Mouse (Mus musculus): Measurements from ENCODE around the gene Vapa.
"Not testable (repeated sequence)": the region's sequence is repeated elsewhere in the genome, so short reads cannot be mapped to it uniquely, and the experiment has no call there.

Vapa gene

DNA sequence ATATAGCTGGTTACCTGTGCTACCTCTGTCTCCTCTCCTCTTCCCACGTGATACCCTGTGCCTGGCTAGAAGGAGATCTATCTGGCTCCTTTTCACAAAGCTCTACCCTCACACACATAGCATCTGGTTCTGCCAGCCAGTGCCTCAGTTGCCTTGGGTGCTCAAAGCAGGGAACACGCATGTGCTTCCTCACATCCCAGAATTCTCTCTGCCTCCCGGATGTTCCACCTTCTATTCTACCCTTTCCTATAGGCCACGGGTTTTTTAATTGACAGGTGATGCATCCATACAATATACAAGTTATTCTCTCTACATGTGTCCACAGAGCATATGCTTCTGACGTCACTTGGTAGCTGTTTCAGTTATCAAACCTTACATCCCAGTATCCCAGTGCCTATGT is 49.2 kb downstream of the Vapa start:
- DNase-seq (ENCODE audit: low read depth, low spot score) = peak; percentile 37

DNA sequence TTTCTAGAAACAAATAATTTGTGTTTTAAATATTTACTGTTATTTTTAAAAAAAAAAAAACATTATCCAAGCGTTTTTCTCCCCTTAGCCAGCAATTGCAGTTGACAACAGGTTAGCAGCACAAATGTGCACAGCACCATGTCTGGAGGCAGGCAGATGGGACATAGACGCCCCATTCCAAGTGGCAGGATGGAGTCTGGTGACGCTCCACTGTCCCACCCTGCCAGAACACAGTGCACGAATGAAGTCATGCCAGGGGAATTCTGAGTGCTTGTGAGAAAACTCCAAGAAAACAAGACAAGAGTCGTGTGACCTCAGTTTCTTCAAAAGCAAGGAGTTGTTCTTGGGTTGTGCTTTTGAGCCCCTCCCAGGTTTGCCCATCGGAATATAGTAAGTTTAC is 50.0 kb downstream of the Vapa start:
- no peak for DNase-seq (ENCODE audit: low read depth, low spot score)

DNA sequence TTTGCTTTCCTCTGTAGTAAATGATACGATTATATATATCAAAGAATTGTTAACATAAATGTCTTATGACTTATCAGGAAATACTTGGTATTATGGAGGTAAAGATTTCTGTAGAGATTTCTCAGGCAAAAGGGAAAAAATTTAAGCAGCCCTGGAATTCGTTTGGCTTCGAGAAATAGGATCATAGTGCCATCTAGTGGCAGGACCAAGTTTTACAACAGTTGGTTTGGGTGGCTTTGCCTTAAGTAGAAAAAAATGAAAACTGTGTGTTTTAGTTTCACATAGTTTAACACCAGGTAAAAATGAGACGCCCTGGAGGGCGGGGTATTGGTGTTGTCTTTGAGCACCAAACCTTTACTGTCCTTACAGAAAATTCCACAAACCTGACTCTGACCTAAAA is 50.6 kb downstream of the Vapa start:
- DNase-seq (ENCODE audit: low read depth, low spot score) = peak; percentile 76

DNA sequence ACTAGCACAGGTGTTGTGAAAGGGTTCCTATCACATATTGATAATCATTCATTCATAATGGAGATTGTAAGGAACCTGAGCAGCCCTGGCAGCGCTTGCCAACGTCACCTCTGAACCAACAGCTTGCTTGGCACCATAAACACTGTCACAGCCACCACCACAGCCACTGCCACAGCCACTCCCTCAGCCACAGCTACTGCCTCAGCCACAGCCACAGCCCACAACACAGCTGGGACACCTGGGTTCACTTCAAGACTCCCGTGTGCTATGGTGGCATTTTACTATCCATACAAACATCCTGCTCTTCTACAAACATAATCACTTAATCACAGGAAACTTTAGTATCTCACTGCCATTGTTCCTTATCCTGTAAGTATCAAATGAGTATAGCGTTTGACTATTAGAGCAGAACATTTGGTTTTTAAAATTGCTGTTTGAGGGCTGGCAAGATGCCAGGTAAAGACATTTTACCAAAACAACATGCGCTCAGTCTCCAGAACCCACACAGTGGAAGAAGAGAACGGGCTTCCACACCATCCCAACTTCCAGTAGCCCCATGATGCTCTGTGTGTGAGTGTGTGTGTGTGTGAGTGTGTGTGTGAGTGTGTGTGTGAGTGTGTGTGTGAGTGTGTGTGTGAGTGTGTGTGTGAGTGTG is 51.9 kb downstream of the Vapa start:
- no peak for DNase-seq (ENCODE audit: low read depth, low spot score)

DNA sequence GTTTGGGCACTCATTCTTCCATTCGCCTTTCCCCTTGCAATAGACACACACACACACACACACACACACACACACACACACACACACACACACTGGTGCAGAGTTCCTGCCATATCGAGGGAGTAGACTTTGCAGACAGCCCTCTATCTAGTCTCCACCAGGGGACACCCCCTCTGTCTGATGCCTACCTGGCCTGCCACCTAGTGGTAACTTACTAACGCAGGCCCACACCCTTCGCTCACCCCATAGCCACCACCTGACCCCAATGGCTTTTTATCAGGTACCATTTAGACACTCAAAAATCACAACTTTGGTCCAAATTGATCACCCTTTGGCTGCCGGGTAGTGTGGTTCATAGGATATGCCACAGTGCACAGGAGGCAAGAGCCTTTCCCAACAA is 54.1 kb downstream of the Vapa start:
- DNase-seq (ENCODE audit: low read depth, low spot score) = peak; percentile 87

DNA sequence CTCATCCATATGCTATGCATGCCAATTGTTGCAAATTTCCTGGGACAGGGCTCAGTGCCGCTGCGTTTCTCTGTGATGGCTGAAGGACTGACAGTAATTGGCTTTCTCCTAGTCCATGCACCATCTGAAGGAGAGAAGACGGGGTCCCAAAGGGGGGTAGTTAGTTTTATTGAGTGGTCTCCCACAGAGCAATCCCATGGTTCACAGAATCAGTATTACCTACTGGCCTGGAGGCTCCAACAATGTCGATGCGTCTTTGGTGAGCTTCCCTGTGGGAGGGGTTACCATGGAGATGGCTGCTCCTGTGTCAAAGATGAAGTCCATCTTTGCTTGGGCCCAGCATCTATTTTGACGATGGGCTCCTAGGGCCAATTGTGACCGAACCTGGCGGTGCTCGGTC is 54.6 kb downstream of the Vapa start:
- peak; percentile 66 for DNase-seq (ENCODE audit: low read depth, low spot score)

DNA sequence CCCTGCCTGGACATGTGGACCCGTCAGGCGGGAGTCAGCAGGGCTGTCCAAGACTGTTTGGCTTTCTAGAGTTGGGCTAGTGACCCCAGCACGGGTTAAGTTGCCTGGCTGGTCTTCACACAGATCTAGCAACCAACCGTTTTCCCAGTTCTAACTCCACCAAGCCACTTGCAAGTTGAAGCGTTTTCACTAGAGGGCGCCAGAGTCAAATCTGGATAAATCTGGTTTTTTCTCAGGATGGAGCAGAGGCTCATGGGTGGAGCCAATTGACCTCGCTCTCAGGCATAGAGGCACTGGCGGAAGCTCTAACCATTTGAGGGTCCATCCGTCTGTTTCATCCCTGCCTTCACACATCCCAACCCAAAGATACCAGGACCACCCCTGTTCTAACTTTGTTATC is 55.1 kb downstream of the Vapa start:
- DNase-seq (ENCODE audit: low read depth, low spot score) = peak; percentile 94

DNA sequence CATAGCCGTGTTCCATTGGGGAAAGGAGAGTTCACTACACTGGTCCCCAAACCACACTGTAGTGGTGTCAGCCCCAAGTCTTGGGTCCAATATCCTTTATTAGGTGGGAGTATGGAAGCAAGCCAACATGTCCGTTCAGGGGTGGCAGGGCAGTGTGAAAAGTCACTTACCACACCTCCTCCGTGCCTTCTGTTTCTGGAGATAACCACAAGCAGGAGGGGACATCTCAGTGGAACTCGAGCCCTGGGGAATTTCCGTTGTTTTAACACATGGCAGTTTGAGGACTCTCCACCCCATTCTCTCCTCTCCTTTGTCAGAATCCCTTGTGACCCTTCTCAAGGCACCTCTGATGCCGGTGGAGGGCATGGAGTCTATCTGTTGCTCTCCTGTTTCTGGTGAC is 56.1 kb downstream of the Vapa start:
- DNase-seq (ENCODE audit: low read depth, low spot score) = no peak

DNA sequence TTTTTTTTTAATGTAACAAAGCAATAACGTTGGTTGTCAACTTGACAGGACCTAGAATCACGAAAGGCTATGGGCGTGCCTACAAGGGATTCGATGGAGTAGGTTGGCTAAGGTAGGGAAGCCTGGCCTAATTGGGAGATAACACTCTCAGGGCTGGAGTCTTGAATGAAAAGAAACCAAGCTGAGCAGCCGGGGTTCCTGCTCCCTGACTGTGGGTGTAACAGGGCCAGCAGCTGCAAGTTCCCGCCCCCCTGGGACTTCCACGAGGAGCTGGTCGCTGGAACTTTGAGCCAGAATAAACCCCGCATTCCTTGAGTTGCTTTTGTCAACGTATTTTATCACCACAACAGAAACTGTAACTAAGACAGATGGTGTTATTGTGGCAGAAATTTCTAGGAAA is 56.6 kb downstream of the Vapa start:
- DNase-seq (ENCODE audit: low read depth, low spot score) = no peak

DNA sequence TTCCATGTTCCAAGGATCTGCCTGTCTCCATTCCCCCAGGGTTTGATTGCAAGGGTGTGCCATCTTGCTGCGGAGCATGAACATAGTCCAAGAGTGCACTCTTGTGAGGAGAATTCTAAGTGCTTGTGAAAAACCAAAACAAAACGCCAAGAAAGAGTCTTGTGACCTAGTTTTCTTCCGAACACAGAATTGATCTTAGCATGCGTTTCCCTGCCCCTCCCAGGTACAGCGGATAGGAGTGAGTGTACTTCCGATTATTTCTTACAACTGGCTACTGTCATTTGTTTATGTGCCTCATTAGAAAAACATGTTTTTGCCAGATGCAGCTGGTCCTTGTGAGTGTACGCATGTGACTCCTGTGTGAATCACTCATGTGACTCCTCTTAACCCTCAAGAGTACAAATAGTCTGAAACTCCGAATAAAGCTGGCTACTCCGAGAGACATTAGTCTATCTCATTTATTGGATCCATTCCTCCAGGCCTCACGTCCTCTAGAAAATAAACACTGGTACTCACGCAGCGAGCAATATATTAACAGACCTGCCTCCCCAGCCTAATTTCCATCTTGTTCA is 60.8 kb downstream of the Vapa start:
- no peak for DNase-seq (ENCODE audit: low read depth, low spot score)

DNA sequence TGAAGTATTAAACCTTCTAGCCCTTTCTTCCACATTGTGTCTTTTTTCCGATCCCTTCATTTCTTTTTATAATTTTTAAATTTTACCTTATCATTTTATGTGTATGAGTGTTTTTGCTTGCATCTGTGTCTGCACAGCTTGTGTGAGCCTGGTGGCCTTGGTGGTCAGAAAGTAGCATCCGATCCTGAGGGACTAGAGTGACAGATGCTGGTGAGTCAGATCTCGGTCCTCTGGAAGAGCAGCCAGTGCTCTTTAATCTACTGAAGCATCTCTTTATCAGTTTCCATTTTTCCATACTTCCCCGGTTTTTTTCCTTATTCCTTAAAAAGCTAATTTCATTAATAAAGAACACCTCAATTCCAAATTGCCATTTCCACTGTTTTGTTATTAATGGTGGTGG is 63.0 kb downstream of the Vapa start:
- no peak for DNase-seq (ENCODE audit: low read depth, low spot score)

DNA sequence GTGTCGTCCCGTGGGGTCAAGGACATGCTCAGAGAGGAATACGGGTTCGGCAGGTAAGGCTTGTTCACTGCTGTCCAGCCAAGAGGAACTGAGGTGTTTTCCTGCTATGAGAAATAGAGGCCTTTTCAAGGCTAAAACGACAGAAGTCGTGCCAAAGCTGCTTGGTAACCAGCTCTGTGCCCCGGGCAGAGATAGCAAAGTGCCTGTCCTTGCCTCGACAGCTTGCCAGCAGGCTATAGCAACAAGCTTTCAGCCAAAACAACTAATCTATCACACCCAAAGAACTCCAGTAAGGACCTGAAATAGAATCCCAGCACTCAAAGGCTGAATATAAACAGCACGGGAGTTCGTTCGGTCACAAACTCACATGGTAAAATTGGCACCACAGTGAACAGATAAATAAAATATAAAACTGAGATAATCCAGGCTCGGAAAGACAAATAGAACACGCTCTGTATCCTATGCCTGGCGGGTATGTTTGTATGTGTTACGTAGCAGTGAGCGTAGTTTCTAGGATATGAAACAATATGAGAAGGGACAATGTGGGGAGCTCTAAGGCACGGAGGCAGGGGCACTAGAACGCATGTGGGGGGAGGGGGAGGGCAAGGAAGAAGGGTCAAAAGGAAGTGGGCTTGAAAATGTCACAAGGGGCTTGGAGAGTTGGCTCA is 64.5 kb downstream of the Vapa start:
- DNase-seq (ENCODE audit: low read depth, low spot score) = no peak

DNA sequence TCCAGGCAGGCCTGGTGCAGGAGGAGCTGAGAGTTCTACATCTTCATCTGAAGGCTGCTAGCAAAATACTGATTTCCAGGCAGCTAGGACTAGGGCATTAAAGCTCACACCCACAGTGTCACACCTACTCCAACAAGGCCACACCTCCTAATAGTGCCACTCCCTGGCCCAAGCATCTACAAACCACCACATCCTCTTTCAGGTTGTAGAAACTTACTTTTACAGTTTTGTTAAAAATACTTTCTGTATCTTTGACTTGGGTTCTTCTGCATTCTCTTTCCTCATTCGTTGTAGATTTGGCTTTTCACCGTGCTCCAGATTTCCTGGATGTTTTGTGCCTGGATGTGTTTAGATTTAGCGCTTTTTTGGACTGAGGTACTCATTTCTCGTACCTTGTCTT is 67.1 kb downstream of the Vapa start:
- DNase-seq (ENCODE audit: low read depth, low spot score) = not testable (repeated sequence)

DNA sequence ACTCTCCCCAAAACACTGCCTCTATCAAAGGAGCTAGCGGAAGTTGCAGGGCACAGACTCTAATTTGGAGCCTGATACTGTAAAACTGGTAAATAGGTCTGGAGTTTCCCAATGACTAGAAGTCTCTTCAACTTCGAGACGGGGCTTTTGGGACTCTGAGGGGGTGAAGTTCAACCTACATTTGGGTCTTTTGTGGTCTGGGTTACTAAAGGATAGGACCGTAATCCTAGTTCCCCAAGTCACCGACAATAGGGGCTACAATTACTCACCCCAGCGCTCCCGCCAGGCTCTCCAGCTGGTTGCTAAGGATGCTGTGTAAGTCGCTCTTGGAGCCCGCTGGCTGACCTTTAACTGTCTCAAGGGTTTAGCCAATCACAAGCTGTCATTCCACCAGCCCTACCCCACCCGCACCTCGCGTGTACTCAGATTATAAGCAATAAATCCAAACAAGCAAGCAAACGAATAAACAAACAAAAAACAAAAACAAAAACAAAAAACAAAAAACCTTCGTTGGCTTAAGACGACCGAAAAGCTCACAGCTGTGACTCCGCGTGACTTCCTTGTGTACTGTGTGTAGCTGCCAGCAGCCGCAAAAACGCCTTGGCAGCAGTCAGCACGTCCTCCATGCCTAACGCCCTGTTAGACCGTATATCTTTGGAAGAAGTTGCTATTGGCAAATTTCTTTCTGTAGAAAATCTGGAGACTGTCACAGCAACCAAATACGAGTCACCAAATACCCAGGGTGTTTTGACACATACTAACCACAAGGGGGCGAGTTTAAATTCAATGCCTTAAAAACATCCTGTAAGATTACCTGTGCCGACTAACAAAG is 72.7 kb downstream of the Vapa start, which contains the start of gene Tmem232:
Tmem232 (minus strand) TSS at position 342 of the 832 bp plus-strand sequence.
- DNase-seq (ENCODE audit: low read depth, low spot score) = peak; percentile 64

DNA sequence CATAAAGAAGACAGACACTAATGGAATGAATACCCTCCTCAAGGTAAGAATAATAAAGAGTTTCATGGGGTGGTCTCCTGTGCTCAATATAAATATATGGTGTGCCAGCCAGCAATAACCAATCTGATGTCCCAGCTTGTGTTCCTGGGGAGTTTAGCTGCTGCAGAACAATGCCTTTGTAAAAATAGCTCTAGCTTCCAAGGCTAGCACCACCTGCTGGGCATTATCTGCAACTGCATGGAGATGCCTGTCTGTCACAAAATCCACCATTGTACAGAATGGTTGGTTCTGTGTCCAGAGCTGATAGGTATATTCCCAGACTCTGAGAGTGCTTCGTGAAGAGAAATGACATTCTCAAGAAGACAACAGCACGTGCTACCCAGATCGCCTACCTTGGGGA is 77.2 kb downstream of the Vapa start:
- DNase-seq (ENCODE audit: low read depth, low spot score) = peak; percentile 76

DNA sequence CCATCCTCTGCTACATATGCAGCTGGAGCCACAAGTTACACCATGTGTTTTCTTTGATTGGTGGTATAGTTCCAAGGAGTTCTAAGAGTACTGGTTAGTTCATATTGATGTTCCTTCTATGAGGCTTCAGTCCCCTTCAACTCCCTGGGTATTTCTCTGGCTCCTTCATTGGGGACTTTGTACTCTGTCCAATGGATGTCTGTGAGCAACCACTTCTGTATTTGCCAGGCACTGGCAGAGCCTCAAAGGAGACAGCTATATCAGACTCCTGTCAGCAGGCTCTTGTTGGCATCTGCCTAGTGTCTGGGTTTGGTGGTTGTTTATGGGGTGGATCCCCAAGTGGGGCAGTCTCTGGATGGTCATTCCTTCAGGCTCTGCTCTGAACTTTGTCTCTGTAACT is 81.0 kb downstream of the Vapa start:
- not testable (repeated sequence) for DNase-seq (ENCODE audit: low read depth, low spot score)

Measured in R1 (cell line).